Mouse (Mus musculus) neural tube, embryonic 14.5 days (tissue): ENCODE results near the gene Wwp2. TPM values are rescaled to one million over a fixed set of nuclear protein-coding genes. Genes with fewer than 3 reads are reported as not detected.
A peak's percentile ranks its signal among the peaks of the same experiment; 100 is the strongest.

Experiments used
- ATAC-seq: fragments of 200-750 bp; cut with Nextera tagmentation; 2 replicates; pipeline ENCODE4 v1.8.0; 2017; ENCODE audit warnings: low read depth, mild to moderate bottlenecking, moderate TSS enrichment, moderate library complexity
- H3K27ac ChIP-seq: fragments of 300-500 bp; sonication (generic); 2 replicates; pipeline ENCODE4 v1.5.1; 2014; ENCODE audit warnings: low read depth, mild to moderate bottlenecking, control low read depth, low read length, moderate library complexity, mixed read lengths
- H3K27me3 ChIP-seq: fragments of 300-500 bp; sonication (generic); 2 replicates; pipeline ENCODE4 v1.6.1; 2014; ENCODE audit warnings: low read length; ENCODE audit not compliant: control insufficient read depth, insufficient read depth
- H3K36me3 ChIP-seq: fragments of 300-500 bp; sonication (generic); 2 replicates; pipeline ENCODE4 v1.6.1; 2014; ENCODE audit warnings: low read length, mixed read lengths; ENCODE audit not compliant: control insufficient read depth, insufficient read depth
- H3K4me1 ChIP-seq: fragments of 300-500 bp; sonication (generic); 2 replicates; pipeline ENCODE4 v1.6.1; 2014; ENCODE audit warnings: low read length; ENCODE audit not compliant: control insufficient read depth, insufficient read depth
- H3K4me2 ChIP-seq: fragments of 300-500 bp; sonication (generic); 2 replicates; pipeline ENCODE4 v1.6.1; 2014; ENCODE audit warnings: mild to moderate bottlenecking, low read depth, low read length, control low read depth
- H3K4me3 ChIP-seq: fragments of 300-500 bp; sonication (generic); 2 replicates; pipeline ENCODE4 v1.5.1; 2014; ENCODE audit warnings: low read depth, low read length, control low read depth, mixed read lengths
- H3K9ac ChIP-seq: fragments of 300-500 bp; sonication (generic); replicated peaks from 2 replicates; pipeline ENCODE4 v1.6.1; 2014; ENCODE audit warnings: low read depth, mild to moderate bottlenecking, control low read depth, low read length, mixed read lengths
- H3K9me3 ChIP-seq: fragments of 300-500 bp; sonication (generic); 2 replicates; pipeline ENCODE4 v1.6.1; 2016; ENCODE audit warnings: low read length; ENCODE audit not compliant: control insufficient read depth
- WGBS: fragments of 180-500 bp; shearing (Covaris S2); extraction: QIAGEN DNeasy Blood & Tissue Kit; methylation state at CpG from one replicate; pipeline ENCODE4 v1.1.7; 2014; 5-methylcytosine and 5-hydroxymethylcytosine counted together
- polyA plus RNA-seq: library from polyadenylated mRNA; unstranded; fragments of >200 nt; fragmentation: Nextera tagmentation; extraction: Ambion mirVana; gene quantifications from 2 replicates; pipeline ENCODE4 v1.2.1, GENCODE M21; 2014

Gene Wwp2
- polyA plus RNA-seq, 1 experiment from 2014 or later = 38.3 TPM

- Histone ChIP-seq H3K9me3 (no peaks in the 10 kb centered on the region), H3K4me2 (no peak overlapping the region), H3K36me3 (peaks cover 4% of the 10 kb centered on the region; the same call in 1 of the 2 replicates), H3K4me1 (no peaks in the 10 kb centered on the region), H3K27ac (no peak overlapping the region), H3K9ac (no peak overlapping the region), H3K27me3 (no peaks in the 10 kb centered on the region), H3K4me3 (no peak overlapping the region)
- WGBS = 93% methylated on average over 11 of the region's 11 CpGs
- no peak for ATAC-seq
Observed at GRCm38 (mm10) chr8:107543714-107544113, 107.5 kb downstream of the Wwp2 start.

- 87% methylated on average over 8 of the region's 8 CpGs for WGBS
- no peak overlapping the region for H3K9ac ChIP-seq
- no peaks in the 10 kb centered on the region for H3K9me3 ChIP-seq
- no peak overlapping the region for H3K4me2 ChIP-seq
- H3K27ac ChIP-seq = no peak overlapping the region
- H3K4me1 ChIP-seq = no peaks in the 10 kb centered on the region
- peaks cover 7% of the 10 kb centered on the region; the same call in 1 of the 2 replicates for H3K36me3 ChIP-seq
- no peaks in the 10 kb centered on the region for H3K27me3 ChIP-seq
- H3K4me3 ChIP-seq = no peak overlapping the region
- no peak for ATAC-seq
Observed at GRCm38 (mm10) chr8:107544211-107544610, 108.0 kb downstream of the Wwp2 start.

DNA sequence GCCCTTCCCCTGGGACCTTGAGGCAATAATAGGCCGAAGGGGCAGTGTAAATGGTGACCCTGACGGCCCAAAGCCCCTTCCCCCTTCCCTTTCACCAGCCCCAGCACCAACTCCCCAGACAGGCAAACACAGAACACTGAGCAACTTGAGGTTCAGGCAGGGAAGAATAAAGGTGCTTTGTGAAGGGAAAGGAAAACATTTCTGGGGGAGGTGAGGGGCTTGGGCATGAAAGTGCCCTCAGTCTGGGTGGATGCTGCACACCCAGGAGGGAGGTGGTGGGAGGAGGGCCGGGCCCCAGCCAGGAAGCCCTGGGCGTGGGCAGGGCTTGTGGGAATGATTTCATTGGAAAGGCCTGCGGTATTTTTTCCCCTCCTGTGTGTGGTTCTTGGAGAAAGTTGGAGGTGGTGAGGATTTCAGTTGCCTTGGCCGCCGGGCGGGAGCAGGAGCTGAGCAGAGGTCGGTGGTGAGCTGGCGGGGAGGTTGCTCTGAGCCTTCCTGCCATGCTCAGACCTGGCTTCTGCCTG lies 108.5 kb downstream of the Wwp2 start:
- no peak overlapping the region for H3K9ac ChIP-seq
- no peaks in the 10 kb centered on the region for H3K9me3 ChIP-seq
- 69% methylated on average over 10 of the region's 10 CpGs for WGBS
- peaks cover 10% of the 10 kb centered on the region for H3K36me3 ChIP-seq
- H3K4me2 ChIP-seq = no peak overlapping the region
- no peaks in the 10 kb centered on the region for H3K4me1 ChIP-seq
- H3K4me3 ChIP-seq = no peak overlapping the region
- ATAC-seq = no peak
- no peak overlapping the region for H3K27ac ChIP-seq
- H3K27me3 ChIP-seq = no peaks in the 10 kb centered on the region

GRCm38 (mm10) chr8:107545621-107546152 lies 109.5 kb downstream of the Wwp2 start:
- no peak overlapping the region for H3K4me2 ChIP-seq
- H3K4me1 ChIP-seq = no peaks in the 10 kb centered on the region
- peaks cover 7% of the 10 kb centered on the region for H3K36me3 ChIP-seq
- H3K27me3 ChIP-seq = no peaks in the 10 kb centered on the region
- no peak for ATAC-seq
- H3K9ac ChIP-seq = no peak overlapping the region
- H3K27ac ChIP-seq = no peak overlapping the region
- 92% methylated on average over 11 of the region's 11 CpGs for WGBS
- H3K4me3 ChIP-seq = no peak overlapping the region
- H3K9me3 ChIP-seq = no peaks in the 10 kb centered on the region

DNA sequence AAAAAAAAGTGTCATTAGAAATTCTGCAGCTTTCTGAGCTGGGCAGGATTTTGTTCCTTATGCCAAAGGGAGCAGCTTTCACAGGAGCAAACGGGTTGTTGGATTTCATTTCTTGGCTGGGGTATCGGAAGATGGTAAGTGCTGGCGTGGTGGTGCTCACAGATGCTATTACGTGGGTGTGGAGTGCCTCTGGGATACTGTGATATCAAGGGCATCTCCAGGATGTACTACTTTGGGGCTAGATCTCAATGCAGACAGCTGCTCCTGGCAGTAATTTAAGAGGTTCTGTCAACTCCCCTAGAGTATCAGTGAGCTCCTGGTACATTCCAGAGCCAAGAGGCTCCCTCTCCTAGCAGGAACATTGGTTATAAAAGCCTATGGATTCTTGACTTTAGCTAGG lies 110.0 kb downstream of the Wwp2 start:
- Histone ChIP-seq H3K4me1 (no peaks in the 10 kb centered on the region), H3K9me3 (no peaks in the 10 kb centered on the region), H3K4me2 (no peak overlapping the region), H3K27me3 (no peaks in the 10 kb centered on the region), H3K27ac (no peak overlapping the region), H3K9ac (no peak overlapping the region), H3K36me3 (peaks cover 7% of the 10 kb centered on the region), H3K4me3 (no peak overlapping the region)
- ATAC-seq = no peak
- WGBS = 93% methylated on average over 4 of the region's 4 CpGs

DNA sequence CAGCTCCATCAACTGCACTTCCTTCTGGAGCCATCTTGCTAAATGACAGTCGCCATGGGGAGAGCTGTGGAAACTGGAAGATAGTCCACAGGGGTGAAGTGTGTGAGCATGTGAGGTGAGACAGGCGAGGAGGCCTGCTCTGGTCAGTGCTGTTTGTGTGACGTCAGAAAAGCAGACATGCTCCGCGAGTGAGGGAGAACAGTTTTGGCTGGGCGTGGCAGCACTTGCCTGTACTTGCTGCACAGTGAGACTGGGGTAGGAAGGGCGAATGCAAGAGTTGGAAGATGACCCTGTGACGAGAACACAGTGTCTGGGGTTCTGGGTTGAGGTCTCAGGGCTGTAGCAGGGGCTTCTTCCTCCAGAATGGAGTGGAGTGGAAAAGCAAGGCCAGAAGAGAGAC lies 110.7 kb downstream of the Wwp2 start:
- Histone ChIP-seq H3K9me3 (no peaks in the 10 kb centered on the region), H3K4me2 (no peak overlapping the region), H3K9ac (no peak overlapping the region), H3K27me3 (no peaks in the 10 kb centered on the region), H3K4me1 (no peaks in the 10 kb centered on the region), H3K4me3 (no peak overlapping the region), H3K27ac (no peak overlapping the region), H3K36me3 (peaks cover 7% of the 10 kb centered on the region)
- WGBS = 90% methylated on average over 8 of the region's 8 CpGs
- ATAC-seq = no peak

- Histone ChIP-seq H3K9me3 (no peaks in the 10 kb centered on the region), H3K27me3 (no peaks in the 10 kb centered on the region), H3K36me3 (peaks cover 10% of the 10 kb centered on the region), H3K9ac (no peak overlapping the region), H3K4me2 (no peak overlapping the region), H3K27ac (no peak overlapping the region), H3K4me1 (no peaks in the 10 kb centered on the region), H3K4me3 (no peak overlapping the region)
- 43% methylated on average over 6 of the region's 6 CpGs for whole genome bisulfite sequencing
- ATAC-seq = no peak
Observed at GRCm38 (mm10) chr8:107552234-107552633, 116.1 kb downstream of the Wwp2 start.

GRCm38 (mm10) chr8:107555231-107555630 lies 119.1 kb downstream of the Wwp2 start:
- H3K9me3 ChIP-seq = no peaks in the 10 kb centered on the region
- peaks cover 3% of the 10 kb centered on the region; the same call in 1 of the 2 replicates for H3K36me3 ChIP-seq
- H3K27me3 ChIP-seq = no peaks in the 10 kb centered on the region
- no peak for ATAC-seq
- no peak overlapping the region for H3K27ac ChIP-seq
- no peak overlapping the region for H3K4me2 ChIP-seq
- H3K4me1 ChIP-seq = no peaks in the 10 kb centered on the region
- no peak overlapping the region for H3K4me3 ChIP-seq
- WGBS = 90% methylated on average over 10 of the region's 10 CpGs
- H3K9ac ChIP-seq = no peak overlapping the region

DNA sequence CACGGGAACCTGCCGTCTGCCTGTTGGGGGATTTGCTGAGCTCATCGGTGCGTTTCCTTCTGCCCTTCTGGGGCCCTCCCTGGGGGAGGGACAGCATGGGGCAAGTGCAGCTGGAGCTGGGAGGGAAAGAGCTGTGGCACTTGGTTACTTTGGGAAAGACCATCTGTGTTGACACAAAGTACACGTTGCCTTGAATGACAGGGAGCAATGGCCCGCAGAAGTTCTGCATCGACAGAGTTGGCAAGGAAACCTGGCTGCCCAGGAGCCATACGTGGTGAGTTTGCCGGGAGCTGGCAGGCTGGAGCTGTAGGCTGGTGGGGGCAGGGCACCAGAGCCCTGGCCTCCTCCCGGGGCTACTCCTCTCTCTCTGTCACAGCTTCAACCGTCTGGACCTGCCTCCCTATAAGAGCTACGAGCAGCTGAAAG lies 120.4 kb downstream of the Wwp2 start:
- Histone ChIP-seq H3K4me2 (no peak overlapping the region), H3K27me3 (no peaks in the 10 kb centered on the region), H3K4me3 (no peak overlapping the region), H3K36me3 (peaks cover 3% of the 10 kb centered on the region; the same call in 1 of the 2 replicates), H3K4me1 (no peaks in the 10 kb centered on the region), H3K27ac (no peak overlapping the region), H3K9ac (no peak overlapping the region), H3K9me3 (no peaks in the 10 kb centered on the region)
- WGBS = 49% methylated on average over 12 of the region's 12 CpGs
- peak; percentile 31; the same call in 1 of the 2 replicates for ATAC-seq
